Comparison of ENCODE assay signal across 28 mouse cellular contexts in the genomic region with DNA sequence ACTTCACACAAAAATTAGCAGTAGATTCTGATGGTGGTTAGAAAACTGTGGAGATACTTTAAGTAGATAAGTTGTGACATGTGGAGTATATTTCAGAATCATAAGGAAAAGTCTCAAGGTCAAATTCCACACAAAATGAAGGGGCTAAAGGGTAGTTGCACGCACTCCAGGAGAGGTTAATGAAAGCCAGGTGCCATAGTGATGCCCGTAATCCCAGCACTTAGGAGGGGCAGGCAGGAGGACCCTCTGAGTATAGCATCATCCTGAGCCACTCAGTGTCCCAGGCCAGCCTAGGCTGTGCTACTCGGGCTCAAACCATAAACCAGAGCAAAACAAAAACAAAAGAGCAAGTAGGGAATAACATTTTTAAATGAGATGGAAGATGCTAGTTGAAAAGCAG. TPM values are rescaled to one million over a fixed set of nuclear protein-coding genes. Genes with fewer than 3 reads are reported as not detected.
DNase-seq lines count a peak whose midpoint lies in the region; TF ChIP-seq lines count a peak whose summit lies in the region.
"Had no signal": no experiment of that assay in that cellular context is flagged by ENCODE, and none has a peak within 500 bp of the region (broad histone marks: within the 10 kb centered on the region; RNA-seq: fewer than 3 reads in every experiment).

No protein-coding gene starts in this region.

- no peaks in the 10 kb centered on the region for H3K9me3 ChIP-seq in embryonic facial prominence, embryonic 10.5 days
- H3K9me3 ChIP-seq in limb, embryonic 10.5 days (replicated peaks), result no peaks in the 10 kb centered on the region
- H3K9me3 ChIP-seq: embryonic facial prominence, embryonic 12.5 days; forebrain, embryonic 13.5 days; forebrain, embryonic 15.5 days; G1E had no signal

- no peak for TF ChIP-seq CTCF in heart, adult 2 months (IDR thresholded peaks at IDR 0.05)

- H3K4me3 ChIP-seq in embryonic facial prominence, embryonic 10.5 days, result no peak overlapping the region
- H3K4me3 ChIP-seq in limb, embryonic 10.5 days, result no peak overlapping the region
- H3K4me3 ChIP-seq in heart, adult 2 months, result no peak overlapping the region
- H3K4me3 ChIP-seq: embryonic facial prominence, embryonic 12.5 days; forebrain, embryonic 13.5 days; forebrain, embryonic 15.5 days had no signal

- H3K36me3 ChIP-seq in embryonic facial prominence, embryonic 10.5 days (replicated peaks), result peaks cover 41% of the 10 kb centered on the region
- H3K36me3 ChIP-seq in limb, embryonic 10.5 days, result peaks cover 35% of the 10 kb centered on the region; the same call in 1 of the 2 replicates
- no peaks in the 10 kb centered on the region for H3K36me3 ChIP-seq in heart, adult 2 months (ENCODE audit: control insufficient read depth, insufficient read depth, low read length)
- H3K36me3 ChIP-seq: embryonic facial prominence, embryonic 12.5 days; forebrain, embryonic 15.5 days had no signal

- DNase-seq in embryo, embryonic 10 days (ENCODE audit: low spot score), result peak; percentile 9
- no peak for DNase-seq in embryo, embryonic 9.5 days (ENCODE audit: extremely low spot score)
- DNase-seq in embryo, embryonic 10.5 days (ENCODE audit: low spot score), result peak; percentile 26
- DNase-seq in embryonic facial prominence, embryonic 10.5 days (ENCODE audit: low spot score), result peak; percentile 53
- peak; percentile 30 for DNase-seq in limb, embryonic 10.5 days (ENCODE audit: low spot score)
- no peak for DNase-seq in left cerebral cortex, adult 9 months (ENCODE audit: low spot score in 2 of 2)
- no peak for DNase-seq in heart, adult 2 months
- DNase-seq: adrenal gland, adult 8-10 months; adrenal gland, postnatal 14 days; adrenal gland, postnatal 36 days; B cell, adult 2 months; cerebellum, adult 11-12 months; cerebellum, adult 2 months; cerebellum, adult 9-10 months; cerebellum, postnatal 10 days; cerebellum, postnatal 25 days; forebrain, postnatal 0 days had no signal

- peaks cover 64% of the 10 kb centered on the region for H3K27me3 ChIP-seq in embryonic facial prominence, embryonic 10.5 days (replicated peaks; ENCODE audit: low read depth, poor library complexity, severe bottlenecking)
- H3K27me3 ChIP-seq in limb, embryonic 10.5 days (ENCODE audit: low read depth, poor library complexity, severe bottlenecking), result peaks cover 81% of the 10 kb centered on the region
- H3K27me3 ChIP-seq in heart, adult 2 months (ENCODE audit: control insufficient read depth, insufficient read depth, low read length), result no peaks in the 10 kb centered on the region
- H3K27me3 ChIP-seq: CH12.LX; embryonic facial prominence, embryonic 12.5 days; forebrain, embryonic 13.5 days; forebrain, embryonic 15.5 days had no signal

- no peak overlapping the region for H3K9ac ChIP-seq in heart, adult 2 months (ENCODE audit: low read depth, low read length)
- H3K9ac ChIP-seq: embryonic facial prominence, embryonic 12.5 days; forebrain, embryonic 13.5 days; forebrain, embryonic 15.5 days; forebrain, postnatal 0 days had no signal

- TF ChIP-seq EP300 in heart, adult 2 months (IDR thresholded peaks at IDR 0.05; ENCODE audit: insufficient read depth, low read depth, low read length), result no peak

- H3K27ac ChIP-seq in embryonic facial prominence, embryonic 10.5 days (replicated peaks), result no peak overlapping the region
- no peak overlapping the region for H3K27ac ChIP-seq in limb, embryonic 10.5 days
- H3K27ac ChIP-seq in heart, adult 2 months, result no peak overlapping the region
- H3K27ac ChIP-seq: embryonic facial prominence, embryonic 12.5 days; forebrain, embryonic 13.5 days; forebrain, embryonic 15.5 days had no signal

- intact Hi-C loops in heart, adult 2 months (cut with DNase I), result no loop called here

- TF ChIP-seq POLR2A in heart, adult 2 months (IDR thresholded peaks at IDR 0.05; ENCODE audit: insufficient read depth, low read depth, low read length), result no peak

- H3K4me1 ChIP-seq in embryonic facial prominence, embryonic 10.5 days, result no peaks in the 10 kb centered on the region
- H3K4me1 ChIP-seq in limb, embryonic 10.5 days, result no peaks in the 10 kb centered on the region
- no peaks in the 10 kb centered on the region for H3K4me1 ChIP-seq in heart, adult 2 months (ENCODE audit: control insufficient read depth, insufficient read depth, low read length)
- H3K4me1 ChIP-seq: embryonic facial prominence, embryonic 12.5 days; forebrain, embryonic 13.5 days; forebrain, embryonic 15.5 days had no signal

- WGBS in embryonic facial prominence, embryonic 10.5 days, result 45% methylated on average over 3 of the region's 3 CpGs
- WGBS in limb, embryonic 10.5 days, result 55% methylated on average over 3 of the region's 3 CpGs
- 85% methylated on average over 3 of the region's 3 CpGs for WGBS in heart, adult 2 months

- no peaks in the 10 kb centered on the region for H3K79me2 ChIP-seq in heart, adult 2 months (replicated peaks; ENCODE audit: control insufficient read depth, insufficient read depth, low read length)

RNA-seq across cellular contexts. Expression of a gene that starts 14.7 kb away (rescaled TPM):
- not detected in 2 replicates for polyA plus RNA-seq in embryonic facial prominence, embryonic 10.5 days (2016; fragmentation: Nextera tagmentation; extraction: Ambion mirVana)
- polyA plus RNA-seq in limb, embryonic 10.5 days (2016; fragmentation: Nextera tagmentation; extraction: Ambion mirVana), result not detected in 2 replicates
- not detected for total RNA-seq in heart, adult 2 months (2021)
- not detected in 2 replicates for polyA plus RNA-seq in heart, adult 2 months (2012; rRNA removed)
- total RNA-seq: adrenal gland, adult 18-20 months; adrenal gland, adult 8-10 months; adrenal gland, postnatal 14 days; adrenal gland, postnatal 36 days; forebrain, postnatal 0 days had no signal
- polyA plus RNA-seq: activated CD4-positive, CD25-positive, alpha-beta regulatory T cell, adult 4 months; CD4-positive, CD25-positive, alpha-beta regulatory T cell, adult 4 months; cerebellum, adult 2 months; embryonic facial prominence, embryonic 12.5 days; embryonic facial prominence, embryonic 14.5 days; forebrain, embryonic 11.5 days; forebrain, embryonic 13.5 days; forebrain, embryonic 15.5 days; forebrain, postnatal 0 days; G1E; Patski had no signal

RNA-seq across cellular contexts. Expression of a gene that starts 15.8 kb away (rescaled TPM):
- polyA plus RNA-seq in embryonic facial prominence, embryonic 10.5 days (2016; fragmentation: Nextera tagmentation; extraction: Ambion mirVana), result 40.5 and 43.0 TPM in 2 replicates
- 43.1 and 45.5 TPM in 2 replicates for polyA plus RNA-seq in limb, embryonic 10.5 days (2016; fragmentation: Nextera tagmentation; extraction: Ambion mirVana)
- 10 to 100 TPM; 34.9 to 41.9 TPM for total RNA-seq in heart, adult 2 months (2021)
- 18.7 and 33.8 TPM in 2 replicates for polyA plus RNA-seq in heart, adult 2 months (2012; rRNA removed)

Comparison
In these comparisons a context has a peak if more than half of its experiments do, and no peak if none do; other contexts are left out.
1. DNase-seq: peak in embryo, embryonic 10 days (single experiment), embryo, embryonic 10.5 days (single experiment), embryonic facial prominence, embryonic 10.5 days (single experiment) and limb, embryonic 10.5 days (single experiment); none in embryo, embryonic 9.5 days (single experiment), left cerebral cortex, adult 9 months (0 of 2) and heart, adult 2 months (0 of 2).